Mouse (Mus musculus): ENCODE results near the gene Scarf2. TPM values are rescaled to one million over a fixed set of nuclear protein-coding genes. Genes with fewer than 3 reads are reported as not detected.

Scarf2 gene
- total RNA-seq, 2 experiments from 2014 or later: 3.5 to 3.6 TPM

Other genes with a start within 250 kb of the Scarf2 start
- 1 to 10 TPM in 1 of 2 experiments, under 1 TPM in 1; 0.33 to 1.1 TPM for gene Lrrc74b, start 236.0 kb upstream of the Scarf2 start, total RNA-seq (2021)
- gene P2rx6, start 235.4 kb upstream of the Scarf2 start, total RNA-seq (2021): 1 to 10 TPM; 1.2 to 1.3 TPM
- 10 to 100 TPM; 75.5 to 82.0 TPM for gene Slc7a4, start 214.1 kb upstream of the Scarf2 start, total RNA-seq (2021)
- 10 to 100 TPM; 68.2 to 72.7 TPM for gene Smpd4, start 177.9 kb upstream of the Scarf2 start, total RNA-seq (2021)
- gene Ccdc74a, start 150.8 kb upstream of the Scarf2 start, total RNA-seq (2021): 10 to 100 TPM; 24.0 to 32.4 TPM
- gene Med15, start 64.4 kb upstream of the Scarf2 start, total RNA-seq (2021): 10 to 100 TPM; 68.3 to 71.6 TPM
- 100 to 1,000 TPM in 1 of 2 experiments, 10 to 100 TPM in 1; 96.9 to 103 TPM for gene Klhl22, start 37.7 kb upstream of the Scarf2 start, total RNA-seq (2021)
- gene B830017H08Rik, start 35.8 kb downstream of the Scarf2 start, total RNA-seq (2021): 1 to 10 TPM; 2.9 to 3.6 TPM
- gene Car15, start 41.1 kb downstream of the Scarf2 start, total RNA-seq (2021): 1 to 10 TPM; 8.9 to 9.1 TPM
- 1 to 10 TPM; 1.0 to 2.6 TPM for gene Gm20518, start 94.4 kb downstream of the Scarf2 start, total RNA-seq (2021)
- gene Tssk1, start 96.9 kb downstream of the Scarf2 start, total RNA-seq (2021): not detected
- gene Dgcr2, start 101.3 kb downstream of the Scarf2 start, total RNA-seq (2021): 100 to 1,000 TPM in 1 of 2 experiments, 10 to 100 TPM in 1; 99.4 to 102 TPM
- gene Tssk2, start 101.4 kb downstream of the Scarf2 start, total RNA-seq (2021): not detected
- gene Ess2, start 114.1 kb downstream of the Scarf2 start, total RNA-seq (2021): 10 to 100 TPM; 30.1 to 33.4 TPM
- gene Gsc2, start 117.8 kb downstream of the Scarf2 start, total RNA-seq (2021): not detected
- gene Slc25a1, start 130.9 kb downstream of the Scarf2 start, total RNA-seq (2021): 10 to 100 TPM; 39.9 to 41.8 TPM
- under 1 TPM in 1 of 2 experiments, not detected in 1; 0.51 TPM for gene Vpreb2, start 183.1 kb downstream of the Scarf2 start, total RNA-seq (2021)

Data from left cerebral cortex, adult 18-20 months (tissue).